Mouse (Mus musculus): ENCODE data around the gene Ubtd1.

DNA sequence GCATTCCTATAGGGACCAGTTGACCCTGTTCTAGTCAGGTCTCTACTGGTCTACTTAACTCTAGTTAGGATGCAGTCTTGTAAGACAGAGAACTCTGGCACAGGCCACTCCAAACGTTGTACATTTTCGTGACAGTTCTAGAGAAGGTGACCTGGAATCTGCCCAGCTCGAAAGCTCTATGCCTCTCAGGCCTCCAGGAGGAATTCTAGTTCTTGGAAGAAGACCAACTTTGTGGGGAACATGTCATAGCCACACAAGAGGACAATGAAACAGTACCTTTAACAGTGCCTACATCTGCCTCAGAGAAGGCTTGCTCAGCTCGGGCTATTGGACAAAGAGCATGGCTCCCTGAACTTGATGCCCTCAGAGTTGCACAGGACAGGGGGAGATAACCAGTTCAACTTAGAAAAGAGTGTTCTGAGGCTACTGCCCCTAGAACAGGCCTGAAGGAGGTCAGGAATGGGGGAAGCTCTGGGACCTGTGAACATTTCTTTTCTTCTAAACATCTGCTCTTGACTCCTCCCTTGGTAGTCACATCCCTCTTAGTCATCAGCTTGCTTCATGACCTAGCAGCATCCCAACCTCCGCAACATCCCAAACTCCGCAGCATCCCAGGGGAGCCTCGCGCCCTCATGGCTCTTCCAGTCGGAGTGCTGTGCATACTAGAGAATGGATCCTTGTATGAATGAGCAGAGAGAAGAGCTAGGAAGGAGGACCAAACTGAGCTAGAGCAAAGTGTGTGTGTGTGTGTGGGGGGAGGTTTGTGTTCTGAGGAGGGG lies 17.4 kb downstream of the Ubtd1 start:
- TF ChIP-seq CTCF (IDR thresholded peaks at IDR 0.05; ENCODE audit: extremely low read depth, insufficient read depth, low read length) (no peak), POLR2A (IDR thresholded peaks at IDR 0.05; ENCODE audit: extremely low read depth, insufficient read depth, low read length) (no peak)

Measured in cortical plate, adult 2 months (tissue).